Mouse (Mus musculus) hindbrain, embryonic 11.5 days (tissue): ENCODE measurements around the gene Cntnap1. TPM values are rescaled to one million over a fixed set of nuclear protein-coding genes. Genes with fewer than 3 reads are reported as not detected.

ENCODE experiments used
- ATAC-seq: fragments of 200-750 bp; cut with Nextera tagmentation; 2 replicates; pipeline ENCODE4 v1.8.0; 2017; ENCODE audit warnings: mild to moderate bottlenecking, moderate TSS enrichment, moderate library complexity; ENCODE audit not compliant: low FRiP score
- DNase-seq: peaks from one replicate; pipeline ENCODE4 v3.0.0-alpha.2; 2015; ENCODE audit warnings: low spot score
- H3K27ac ChIP-seq: fragments of 300-500 bp; sonication (generic); 2 replicates; pipeline ENCODE4 v1.5.1; 2014; ENCODE audit warnings: mild to moderate bottlenecking, low read depth, low read length
- H3K27me3 ChIP-seq: fragments of 300-500 bp; sonication (generic); 2 replicates; pipeline ENCODE4 v1.6.1; 2014; ENCODE audit warnings: mild to moderate bottlenecking, low read length, moderate library complexity, mixed read lengths; ENCODE audit not compliant: control insufficient read depth, insufficient read depth
- H3K36me3 ChIP-seq: fragments of 300-500 bp; sonication (generic); 2 replicates; pipeline ENCODE4 v1.6.1; 2014; ENCODE audit warnings: mild to moderate bottlenecking, low read length, moderate library complexity, mixed read lengths; ENCODE audit not compliant: control insufficient read depth, insufficient read depth
- H3K4me1 ChIP-seq: fragments of 300-500 bp; sonication (generic); replicated peaks from 2 replicates; pipeline ENCODE4 v1.6.1; 2014; ENCODE audit warnings: low read length, mixed read lengths; ENCODE audit not compliant: control insufficient read depth, insufficient read depth
- H3K4me2 ChIP-seq: fragments of 300-500 bp; sonication (generic); replicated peaks from 2 replicates; pipeline ENCODE4 v1.6.1; 2014; ENCODE audit warnings: mild to moderate bottlenecking, low read depth, low read length
- H3K4me3 ChIP-seq: fragments of 300-500 bp; sonication (generic); 2 replicates; pipeline ENCODE4 v1.5.1; 2014; ENCODE audit warnings: low read depth, low read length
- H3K9ac ChIP-seq: fragments of 300-500 bp; sonication (generic); 2 replicates; pipeline ENCODE4 v1.6.1; 2014; ENCODE audit warnings: low read depth, low read length
- H3K9me3 ChIP-seq: fragments of 300-500 bp; sonication (generic); 2 replicates; pipeline ENCODE4 v1.6.1; 2016; ENCODE audit warnings: low read length; ENCODE audit not compliant: control insufficient read depth
- WGBS: fragments of 180-500 bp; shearing (Covaris S2); extraction: QIAGEN DNeasy Blood & Tissue Kit; methylation state at CpG from one replicate; pipeline ENCODE4 v1.1.7; 2014; 5-methylcytosine and 5-hydroxymethylcytosine counted together
- polyA plus RNA-seq: library from polyadenylated mRNA; unstranded; fragments of >200 nt; fragmentation: Nextera tagmentation; extraction: Ambion mirVana; gene quantifications from 2 replicates; pipeline ENCODE4 v1.2.1, GENCODE M21; 2014

Cntnap1 gene
- polyA plus RNA-seq, 1 experiment from 2014 or later: 0.29 TPM

DNA sequence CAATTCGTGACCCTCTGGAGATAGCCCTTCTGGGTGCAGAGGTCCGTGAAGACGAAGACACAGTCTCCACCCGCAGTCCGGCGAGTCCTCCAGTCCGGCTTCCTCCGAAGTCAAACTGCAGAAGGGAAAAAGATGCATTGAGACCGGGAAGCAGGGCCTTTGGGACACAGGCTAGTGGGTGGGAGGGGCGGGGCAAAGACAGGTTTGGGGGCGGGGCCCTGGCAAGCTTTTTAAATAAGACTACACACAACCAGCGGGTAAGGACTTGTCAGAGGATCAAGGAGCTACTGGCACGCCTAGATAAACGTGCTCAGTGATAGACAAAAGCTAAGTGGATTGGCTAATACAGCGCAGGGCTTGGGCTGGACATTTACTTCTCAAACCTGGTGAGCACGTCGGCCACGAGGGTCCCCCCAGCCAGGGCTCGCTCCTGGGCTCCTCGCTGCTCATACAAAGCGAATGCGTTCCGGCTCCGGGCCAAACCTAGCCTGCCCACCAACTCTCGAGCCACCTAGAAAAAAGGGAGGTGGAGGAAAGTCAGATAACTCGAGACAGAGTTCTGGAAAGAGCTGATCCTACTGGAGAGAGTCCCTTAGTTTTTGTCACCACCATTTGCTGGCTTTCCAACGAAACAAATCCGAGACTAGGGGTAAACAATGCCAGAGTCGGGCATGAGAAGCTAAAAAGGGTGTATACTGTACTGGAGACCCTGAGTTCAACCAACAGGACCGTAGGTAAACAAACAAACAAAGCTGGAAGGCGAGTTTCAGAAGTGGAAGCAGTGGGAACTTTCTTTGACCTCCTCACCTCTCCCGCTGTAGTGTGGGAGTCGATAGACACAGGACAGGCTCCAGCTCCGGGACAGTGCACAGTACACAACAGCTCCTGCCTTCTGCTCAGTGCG lies 5.4 kb upstream of the Cntnap1 start:
- Histone ChIP-seq H3K9ac (no peak overlapping the region), H3K4me3 (peak overlapping the region; percentile 22; the same call in 1 of the 2 replicates), H3K36me3 (no peaks in the 10 kb centered on the region), H3K9me3 (no peaks in the 10 kb centered on the region), H3K4me1 (peaks cover 9% of the 10 kb centered on the region), H3K27ac (no peak overlapping the region), H3K27me3 (peaks cover 79% of the 10 kb centered on the region), H3K4me2 (no peak overlapping the region)
- WGBS: 5% methylated on average over 35 of the region's 35 CpGs
- peak; percentile 49 for DNase-seq
- ATAC-seq: no peak

DNA sequence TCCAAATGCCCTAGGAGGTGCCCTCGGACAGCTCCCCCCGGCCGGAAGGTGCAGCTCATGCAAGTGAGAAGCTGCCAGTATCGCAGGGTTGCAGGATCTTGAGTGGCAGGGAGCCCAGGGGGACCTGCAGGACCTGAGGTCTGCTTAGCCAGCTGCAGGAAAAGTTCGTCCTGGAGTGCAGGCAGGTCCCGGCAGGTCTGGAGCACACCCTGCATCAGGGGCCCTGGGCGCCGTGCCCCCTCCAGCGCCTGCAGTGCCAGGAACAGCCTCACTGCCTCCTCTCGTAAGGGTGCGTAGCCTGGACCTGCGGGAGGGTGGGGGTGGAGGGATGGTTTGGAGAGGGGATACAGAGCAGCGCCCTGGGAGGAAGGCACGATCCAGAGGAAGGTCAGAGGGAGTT lies 4.0 kb upstream of the Cntnap1 start:
- WGBS: 48% methylated on average over 14 of the region's 14 CpGs
- no peak for DNase-seq

DNA sequence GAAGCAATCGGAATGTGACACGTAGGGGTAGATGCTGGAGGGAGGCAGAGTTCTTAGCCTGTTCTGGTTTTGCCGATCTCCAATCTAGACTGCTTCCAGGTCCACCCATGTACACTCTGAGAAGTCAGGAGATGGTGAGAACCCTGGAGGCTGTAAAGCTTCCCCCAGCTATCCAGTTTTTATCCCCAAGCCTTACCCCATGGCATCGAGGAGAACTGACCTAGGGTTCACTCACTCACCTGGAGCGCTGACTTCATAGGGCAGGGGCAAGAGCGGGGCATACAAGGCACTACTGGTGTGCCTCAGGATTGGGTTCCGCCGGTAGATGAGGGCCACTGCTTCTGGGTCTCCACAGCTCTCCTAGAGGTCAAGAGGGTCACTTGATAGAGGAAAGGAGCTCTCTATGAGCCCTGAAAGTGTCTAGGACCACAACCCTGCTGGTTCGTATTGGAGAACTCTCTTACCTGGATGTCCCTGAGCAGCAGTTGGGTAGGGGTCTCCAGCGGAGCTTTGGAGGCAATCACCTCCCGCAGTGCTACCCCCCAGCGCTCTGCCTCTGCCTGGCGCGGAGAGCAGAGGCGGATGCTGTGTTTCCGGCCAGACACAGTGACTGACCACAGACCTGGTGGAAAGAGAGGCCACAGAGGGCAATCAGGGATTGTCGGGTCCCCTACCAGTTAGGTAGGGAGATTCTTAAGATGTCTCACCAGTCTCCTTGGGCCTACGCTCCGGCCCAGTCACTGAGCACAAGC lies 2.9 kb upstream of the Cntnap1 start:
- H3K4me1 ChIP-seq: peaks cover 16% of the 10 kb centered on the region
- H3K36me3 ChIP-seq: no peaks in the 10 kb centered on the region
- DNase-seq: no peak
- H3K27ac ChIP-seq: no peak overlapping the region
- H3K4me3 ChIP-seq: no peak overlapping the region
- peaks cover 76% of the 10 kb centered on the region for H3K27me3 ChIP-seq
- no peak for ATAC-seq
- H3K9me3 ChIP-seq: no peaks in the 10 kb centered on the region
- H3K4me2 ChIP-seq: no peak overlapping the region
- H3K9ac ChIP-seq: no peak overlapping the region
- WGBS: 44% methylated on average over 19 of the region's 19 CpGs

More for the DNA sequence above, 4.0 kb upstream of the Cntnap1 start:
- ATAC-seq: no peak
- no peak overlapping the region for H3K9ac ChIP-seq
- H3K4me3 ChIP-seq: no peak overlapping the region
- no peak overlapping the region for H3K4me2 ChIP-seq
- no peaks in the 10 kb centered on the region for H3K9me3 ChIP-seq
- peaks cover 16% of the 10 kb centered on the region for H3K4me1 ChIP-seq
- peaks cover 83% of the 10 kb centered on the region for H3K27me3 ChIP-seq
- no peaks in the 10 kb centered on the region for H3K36me3 ChIP-seq
- H3K27ac ChIP-seq: no peak overlapping the region

DNA sequence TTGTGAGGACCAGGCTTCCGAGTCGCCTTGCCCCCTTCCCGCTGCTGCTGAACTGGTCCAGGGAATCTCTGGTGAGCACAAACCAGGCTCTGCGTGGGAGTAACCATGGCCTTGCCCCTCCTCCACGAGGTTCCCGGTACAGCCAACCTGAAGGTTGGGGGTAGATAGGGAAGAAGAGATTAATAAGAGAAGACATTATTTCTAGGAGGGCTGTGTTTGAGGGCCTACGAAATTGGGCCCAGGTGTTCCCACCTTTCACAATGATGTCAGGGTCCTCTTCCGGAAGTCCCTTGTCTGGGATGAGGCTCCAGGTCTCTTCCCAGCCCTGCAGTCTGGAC lies 2.4 kb upstream of the Cntnap1 start:
- Histone ChIP-seq H3K4me1 (peaks cover 17% of the 10 kb centered on the region), H3K9ac (no peak overlapping the region), H3K9me3 (no peaks in the 10 kb centered on the region), H3K27me3 (peaks cover 76% of the 10 kb centered on the region), H3K4me3 (no peak overlapping the region), H3K4me2 (no peak overlapping the region), H3K27ac (no peak overlapping the region), H3K36me3 (no peaks in the 10 kb centered on the region)
- ATAC-seq (no peak), DNase-seq (no peak)
- 39% methylated on average over 8 of the region's 8 CpGs for WGBS

DNA sequence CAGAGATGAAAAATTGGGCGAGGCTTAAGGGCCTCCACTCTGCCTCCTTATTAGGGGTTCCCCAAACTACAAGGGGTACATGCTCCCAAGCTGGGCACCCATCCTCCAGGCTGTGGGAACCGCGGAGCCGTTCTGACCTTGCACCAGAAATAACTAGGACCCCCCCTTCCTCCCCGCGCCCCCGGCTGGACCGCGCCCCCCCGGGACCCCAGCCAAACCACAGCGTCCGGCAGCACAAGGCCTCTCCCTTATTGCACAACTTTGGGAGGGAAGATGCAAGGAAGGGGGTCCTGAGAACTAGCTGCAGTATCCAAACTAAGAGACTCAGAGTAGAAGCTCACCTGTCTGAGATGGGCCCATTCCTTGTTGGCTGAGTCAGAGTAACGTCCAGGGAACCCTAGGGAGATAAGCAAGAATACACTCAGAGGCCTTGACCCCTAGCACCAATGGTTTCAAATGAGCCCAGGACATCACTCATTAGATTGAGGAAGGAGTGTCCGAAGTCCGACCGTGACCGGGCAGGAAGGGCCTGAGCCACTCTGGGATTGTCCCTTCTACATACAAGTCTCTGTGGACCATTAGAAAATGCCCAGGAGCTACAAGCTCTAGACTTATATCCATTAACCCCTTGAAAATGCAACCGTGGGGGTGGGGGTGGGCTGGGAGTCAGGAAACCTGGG lies 1.9 kb upstream of the Cntnap1 start:
- H3K9ac ChIP-seq: no peak overlapping the region
- H3K27me3 ChIP-seq: peaks cover 76% of the 10 kb centered on the region
- H3K36me3 ChIP-seq: no peaks in the 10 kb centered on the region
- H3K4me2 ChIP-seq: no peak overlapping the region
- ATAC-seq: no peak
- H3K27ac ChIP-seq: no peak overlapping the region
- WGBS: 61% methylated on average over 18 of the region's 18 CpGs
- DNase-seq: no peak
- H3K9me3 ChIP-seq: no peaks in the 10 kb centered on the region
- no peak overlapping the region for H3K4me3 ChIP-seq
- peaks cover 22% of the 10 kb centered on the region for H3K4me1 ChIP-seq

DNA sequence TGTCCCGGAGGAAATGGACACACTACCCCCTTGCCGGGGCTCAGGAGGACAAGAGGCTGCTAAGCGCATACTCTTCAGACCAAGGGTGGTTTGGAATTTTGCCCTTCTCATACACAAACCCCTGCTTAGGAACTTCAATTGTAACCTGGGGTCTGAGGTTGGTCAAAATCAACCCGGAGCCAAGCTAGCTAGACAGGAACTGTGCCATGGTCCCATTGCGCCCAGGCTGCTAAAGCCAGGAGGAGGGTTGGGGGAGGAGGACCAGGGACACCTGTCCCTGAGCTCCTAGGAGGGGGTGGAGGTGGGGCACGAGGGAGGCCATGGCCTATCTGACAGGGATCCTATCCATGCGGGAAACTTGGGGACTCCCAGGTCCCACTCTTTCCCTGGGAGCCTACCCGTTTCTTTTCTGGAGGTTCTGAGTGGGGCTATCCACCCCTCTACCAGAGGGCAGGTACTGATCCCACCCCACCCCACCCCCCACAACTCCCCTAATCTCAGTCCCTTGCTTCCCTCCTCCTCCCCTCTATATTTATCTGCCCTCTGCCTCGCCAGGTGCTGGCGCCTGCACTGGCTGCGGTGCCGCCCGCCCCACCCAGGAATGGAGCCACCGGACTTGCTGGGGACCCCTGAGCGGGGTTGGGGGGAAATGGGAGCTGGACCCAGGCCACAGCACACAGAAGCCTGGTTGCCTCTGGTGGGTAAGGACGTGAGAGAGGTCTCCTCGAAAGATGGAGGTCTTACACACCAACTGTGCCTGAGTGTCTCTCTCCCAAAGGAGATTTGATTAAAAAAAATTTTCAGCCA lies 819 bp upstream of the Cntnap1 start:
- Histone ChIP-seq H3K4me2 (peak overlapping the region; percentile 86), H3K9me3 (no peaks in the 10 kb centered on the region), H3K27me3 (peaks cover 74% of the 10 kb centered on the region), H3K9ac (peak overlapping the region; percentile 66), H3K27ac (no peak overlapping the region), H3K36me3 (no peaks in the 10 kb centered on the region), H3K4me3 (peak overlapping the region; percentile 72), H3K4me1 (peaks cover 25% of the 10 kb centered on the region; the same call in 1 of the 2 replicates)
- ATAC-seq (no peak), DNase-seq (no peak)
- 13% methylated on average over 17 of the region's 17 CpGs for WGBS

DNA sequence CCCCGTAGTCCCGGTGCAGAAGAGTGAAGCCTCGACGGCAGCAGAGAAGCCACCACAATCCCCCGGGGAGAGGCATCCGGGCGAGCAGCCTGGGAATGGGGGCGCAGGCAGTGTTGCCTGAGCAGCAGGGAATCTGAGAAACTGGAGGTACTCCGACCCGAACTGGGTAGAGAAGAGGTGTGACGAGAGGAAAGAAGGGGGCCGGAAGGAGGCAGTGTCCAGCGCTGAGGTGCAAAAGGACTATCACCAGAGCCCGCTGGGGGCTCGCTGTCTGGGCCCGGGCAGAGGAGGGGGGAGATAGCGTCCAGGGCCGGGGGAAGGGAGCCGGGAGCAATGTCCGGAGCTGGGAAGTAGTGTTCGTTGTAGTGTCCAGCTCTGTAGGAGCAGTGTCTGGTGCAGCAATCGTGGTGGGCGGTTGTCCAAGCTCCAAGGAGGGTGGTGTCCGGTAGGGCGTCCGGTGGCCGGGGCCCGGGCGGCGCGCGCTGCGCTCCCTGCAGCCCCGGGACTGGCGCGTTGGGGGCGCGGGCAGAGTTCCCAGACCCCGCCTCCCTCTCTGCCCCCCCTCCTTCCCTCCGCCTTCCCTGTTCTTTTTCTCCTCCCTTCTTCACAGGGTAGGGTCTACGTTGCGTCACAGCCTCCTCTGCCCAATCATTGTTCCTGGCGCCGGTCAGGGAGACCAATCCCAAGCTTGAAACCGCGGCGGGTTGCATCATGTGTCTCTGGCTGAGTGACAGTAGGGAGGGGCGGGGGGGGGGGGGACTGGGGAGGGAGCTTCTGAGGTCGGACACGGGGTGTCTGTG lies 688 bp downstream of the Cntnap1 start, which contains the start of gene Plekhh3:
Plekhh3 (minus strand) TSS at position 541 of the 800 bp plus-strand sequence.
- DNase-seq (peak; percentile 94), ATAC-seq (peak; percentile 96)
- Histone ChIP-seq H3K9ac (peak within 1 kb of the TSS; percentile 66), H3K4me3 (peak within 1 kb of the TSS; percentile 72), H3K4me1 (peaks cover 27% of the 10 kb centered on the region; the same call in 1 of the 2 replicates), H3K9me3 (no peaks in the 10 kb centered on the region), H3K27me3 (peaks cover 75% of the 10 kb centered on the region), H3K4me2 (peak within 1 kb of the TSS; percentile 86), H3K36me3 (no peaks in the 10 kb centered on the region), H3K27ac (peak within 1 kb of the TSS; percentile 65)
- under 1% methylated on average over 49 of the region's 50 CpGs for WGBS
